Mouse (Mus musculus): ENCODE data around the gene Llgl2. TPM values are rescaled to one million over a fixed set of nuclear protein-coding genes. Genes with fewer than 3 reads are reported as not detected.

Llgl2 gene
- total RNA-seq, 2 experiments from 2014 or later = 0.34 to 5.4 TPM

GRCm38 (mm10) chr11:115899486-115900266 is 75.8 kb downstream of the Llgl2 start, which contains the start of gene Smim5:
Gene Smim5 (plus strand): TSS chr11:115899966.
- ATAC-seq (replicated peaks; ENCODE audit: low FRiP score, poor library complexity, severe bottlenecking) = peak; percentile 44

DNA sequence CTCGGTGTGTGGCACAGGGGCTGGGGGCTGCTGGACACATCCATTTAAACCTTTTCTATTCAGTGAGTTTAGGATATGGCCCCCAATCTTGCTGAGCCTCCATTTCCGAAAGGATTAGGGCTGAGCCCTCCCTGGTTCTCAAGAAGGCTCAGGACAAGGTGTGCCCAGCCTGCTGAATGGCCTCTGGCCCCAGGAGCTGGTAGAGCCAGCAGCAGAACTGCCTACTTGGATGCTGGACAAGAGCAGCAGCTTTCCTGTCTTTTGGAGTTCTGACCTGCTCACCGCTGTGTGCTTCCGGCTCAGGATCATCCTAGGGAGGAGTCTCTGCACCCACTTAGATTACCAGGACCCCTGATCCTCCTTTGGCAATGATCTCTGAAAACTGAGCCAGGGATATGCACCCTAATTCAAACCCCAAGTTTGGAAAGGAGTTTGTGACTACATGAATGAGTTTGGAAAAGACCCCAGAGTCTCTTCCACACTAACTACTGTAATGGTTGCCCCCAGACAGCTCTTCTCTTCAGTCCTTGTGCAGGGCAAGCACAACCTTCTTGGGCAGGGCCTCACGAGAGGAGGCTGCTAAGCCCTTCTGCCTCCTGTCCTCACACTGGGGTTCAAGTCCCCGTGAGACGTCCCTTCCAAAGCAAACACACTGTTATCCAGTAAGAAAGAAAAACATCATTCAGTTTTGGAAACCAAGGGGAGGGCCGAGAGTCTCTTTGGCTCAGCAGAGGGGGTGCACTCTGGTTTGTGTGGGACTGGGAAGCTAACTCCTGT is 76.9 kb downstream of the Llgl2 start:
- peak; percentile 1; the same call in 1 of the 2 replicates for ATAC-seq (replicated peaks; ENCODE audit: low FRiP score, poor library complexity, severe bottlenecking)

- ATAC-seq (replicated peaks; ENCODE audit: low FRiP score, poor library complexity, severe bottlenecking) = peak; percentile 31
Measured at GRCm38 (mm10) chr11:115901338-115902161, 77.7 kb downstream of the Llgl2 start.

- no peak for ATAC-seq (replicated peaks; ENCODE audit: low FRiP score, poor library complexity, severe bottlenecking)
Measured at GRCm38 (mm10) chr11:115902177-115902576, 78.3 kb downstream of the Llgl2 start.

DNA sequence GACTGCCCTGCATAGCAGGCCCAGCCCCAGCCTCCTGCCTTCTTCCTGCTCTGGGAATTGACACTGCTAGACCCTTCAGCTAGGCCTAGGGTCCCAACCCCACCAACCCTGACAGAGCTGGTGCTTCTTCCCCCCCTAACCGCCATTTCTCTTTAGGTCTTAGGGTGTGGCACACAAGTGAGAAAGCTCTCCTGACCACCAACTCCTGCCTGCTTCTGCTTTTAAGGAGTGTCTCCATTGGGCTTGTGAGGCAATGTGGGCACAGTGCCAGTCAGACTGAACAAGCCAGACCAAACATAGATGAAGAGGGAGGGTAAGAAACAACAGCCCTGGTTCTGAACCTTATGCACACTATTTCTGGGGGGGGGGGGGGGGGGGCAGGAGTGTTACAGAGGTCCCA is 79.0 kb downstream of the Llgl2 start:
- ATAC-seq (replicated peaks; ENCODE audit: low FRiP score, poor library complexity, severe bottlenecking) = no peak

DNA sequence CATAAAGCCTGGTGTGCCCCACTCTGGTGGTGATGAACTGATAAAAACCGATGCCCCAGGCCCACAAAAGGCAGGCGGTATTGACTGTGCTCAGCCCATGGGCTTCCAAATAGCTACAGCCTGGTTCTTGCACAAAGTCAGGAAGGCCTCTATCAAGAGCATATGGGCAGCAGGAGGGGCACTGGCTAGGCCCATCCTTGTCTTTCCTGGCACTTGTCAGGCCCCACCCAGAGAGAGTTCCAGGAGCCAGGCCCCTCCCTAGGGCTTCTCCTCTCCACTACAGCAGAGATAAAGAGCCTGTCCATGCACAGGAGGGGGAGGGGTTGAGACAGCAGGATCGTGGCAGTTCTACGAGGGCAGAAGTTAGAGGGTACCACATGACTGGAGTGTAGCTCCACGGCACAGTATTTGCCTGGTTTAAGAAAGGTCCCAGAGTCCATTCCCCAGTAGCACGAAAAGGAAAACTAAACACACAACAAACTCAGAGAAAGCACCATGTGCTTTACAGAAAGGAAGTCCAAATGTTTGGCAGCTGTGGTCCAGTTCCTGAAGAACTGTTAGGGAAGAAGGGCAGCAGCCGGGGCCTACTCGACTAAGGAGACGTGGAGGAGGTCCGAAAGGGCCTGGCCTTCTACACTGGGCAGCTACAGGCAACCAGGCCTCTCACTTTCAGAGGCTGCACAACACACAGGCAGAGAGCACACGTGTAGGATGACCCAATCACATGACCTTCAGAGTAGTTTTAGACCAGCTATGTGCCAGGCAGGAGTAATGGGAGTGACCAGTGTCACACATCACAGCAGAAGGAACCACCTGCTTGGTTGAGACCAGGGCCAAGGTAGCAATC is 79.8 kb downstream of the Llgl2 start:
- ATAC-seq (replicated peaks; ENCODE audit: low FRiP score, poor library complexity, severe bottlenecking) = peak; percentile 63

GRCm38 (mm10) chr11:115904231-115904955 is 80.5 kb downstream of the Llgl2 start:
- no peak for ATAC-seq (replicated peaks; ENCODE audit: low FRiP score, poor library complexity, severe bottlenecking)

Other genes starting within 250 kb of the Llgl2 start
- 4.8 and 14.2 TPM in 2 replicates for gene Mrps7, start 220.1 kb upstream of the Llgl2 start, total RNA-seq (2015; ENCODE audit: low replicate concordance)
- 6.4 and 13.0 TPM in 2 replicates for gene Mrps7, start 220.1 kb upstream of the Llgl2 start, total RNA-seq (2017; ENCODE audit: low replicate concordance)
- gene Gga3, start 220.0 kb upstream of the Llgl2 start, total RNA-seq (2015; ENCODE audit: low replicate concordance) = 7.9 and 12.3 TPM in 2 replicates
- gene Gga3, start 220.0 kb upstream of the Llgl2 start, total RNA-seq (2017; ENCODE audit: low replicate concordance) = 12.8 and 18.4 TPM in 2 replicates
- 13.0 and 26.1 TPM in 2 replicates for gene Mif4gd, start 211.1 kb upstream of the Llgl2 start, total RNA-seq (2015; ENCODE audit: low replicate concordance)
- gene Mif4gd, start 211.1 kb upstream of the Llgl2 start, total RNA-seq (2017; ENCODE audit: low replicate concordance) = 10.3 and 11.9 TPM in 2 replicates
- gene Slc25a19, start 195.8 kb upstream of the Llgl2 start, total RNA-seq (2015; ENCODE audit: low replicate concordance) = 1.7 and 5.0 TPM in 2 replicates
- 7.4 and 22.4 TPM in 2 replicates for gene Slc25a19, start 195.8 kb upstream of the Llgl2 start, total RNA-seq (2017; ENCODE audit: low replicate concordance)
- gene Grb2, start 115.5 kb upstream of the Llgl2 start, total RNA-seq (2015; ENCODE audit: low replicate concordance) = 27.4 and 34.4 TPM in 2 replicates
- gene Grb2, start 115.5 kb upstream of the Llgl2 start, total RNA-seq (2017; ENCODE audit: low replicate concordance) = 12.0 and 21.9 TPM in 2 replicates
- 5.6 and 8.5 TPM in 2 replicates for gene Tmem94, start 58.6 kb upstream of the Llgl2 start, total RNA-seq (2015; ENCODE audit: low replicate concordance)
- gene Tmem94, start 58.6 kb upstream of the Llgl2 start, total RNA-seq (2017; ENCODE audit: low replicate concordance) = 8.7 and 13.5 TPM in 2 replicates
- 4.0 and 4.8 TPM in 2 replicates for gene Caskin2, start 10.4 kb upstream of the Llgl2 start, total RNA-seq (2015; ENCODE audit: low replicate concordance)
- gene Caskin2, start 10.4 kb upstream of the Llgl2 start, total RNA-seq (2017; ENCODE audit: low replicate concordance) = 2.0 and 3.1 TPM in 2 replicates
- gene Tsen54, start 9.3 kb upstream of the Llgl2 start, total RNA-seq (2015; ENCODE audit: low replicate concordance) = 1.7 and 5.6 TPM in 2 replicates
- gene Tsen54, start 9.3 kb upstream of the Llgl2 start, total RNA-seq (2017; ENCODE audit: low replicate concordance) = 1.4 and 2.2 TPM in 2 replicates
- gene Myo15b, start 34.4 kb downstream of the Llgl2 start, total RNA-seq (2015; ENCODE audit: low replicate concordance) = not detected in 2 replicates
- not detected in 2 replicates for gene Myo15b, start 34.4 kb downstream of the Llgl2 start, total RNA-seq (2017; ENCODE audit: low replicate concordance)
- 14.2 and 17.9 TPM in 2 replicates for gene Smim5, start 75.9 kb downstream of the Llgl2 start, total RNA-seq (2015; ENCODE audit: low replicate concordance)
- gene Smim5, start 75.9 kb downstream of the Llgl2 start, total RNA-seq (2017; ENCODE audit: low replicate concordance) = 17.1 and 19.2 TPM in 2 replicates
- 7.5 and 7.9 TPM in 2 replicates for gene Smim6, start 88.0 kb downstream of the Llgl2 start, total RNA-seq (2015; ENCODE audit: low replicate concordance)
- 0.26 and 1.5 TPM in 2 replicates for gene Smim6, start 88.0 kb downstream of the Llgl2 start, total RNA-seq (2017; ENCODE audit: low replicate concordance)
- 3.6 and 6.3 TPM in 2 replicates for gene Sap30bp, start 109.2 kb downstream of the Llgl2 start, total RNA-seq (2015; ENCODE audit: low replicate concordance)
- 75.6 and 96.5 TPM in 2 replicates for gene Sap30bp, start 109.2 kb downstream of the Llgl2 start, total RNA-seq (2017; ENCODE audit: low replicate concordance)
- 6.3 and 8.3 TPM in 2 replicates for gene Recql5, start 109.4 kb downstream of the Llgl2 start, total RNA-seq (2015; ENCODE audit: low replicate concordance)
- 15.3 and 31.6 TPM in 2 replicates for gene Recql5, start 109.4 kb downstream of the Llgl2 start, total RNA-seq (2017; ENCODE audit: low replicate concordance)
- not detected in 2 replicates for gene Itgb4, start 150.7 kb downstream of the Llgl2 start, total RNA-seq (2015; ENCODE audit: low replicate concordance)
- gene Itgb4, start 150.7 kb downstream of the Llgl2 start, total RNA-seq (2017; ENCODE audit: low replicate concordance) = not detected in 2 replicates
- gene Galk1, start 188.7 kb downstream of the Llgl2 start, total RNA-seq (2015; ENCODE audit: low replicate concordance) = 1.5 and 4.8 TPM in 2 replicates
- gene Galk1, start 188.7 kb downstream of the Llgl2 start, total RNA-seq (2017; ENCODE audit: low replicate concordance) = 3.6 and 4.5 TPM in 2 replicates
- gene H3f3b, start 203.9 kb downstream of the Llgl2 start, total RNA-seq (2015; ENCODE audit: low replicate concordance) = 366 and 401 TPM in 2 replicates
- gene H3f3b, start 203.9 kb downstream of the Llgl2 start, total RNA-seq (2017; ENCODE audit: low replicate concordance) = 384 and 542 TPM in 2 replicates
- gene Unk, start 206.3 kb downstream of the Llgl2 start, total RNA-seq (2015; ENCODE audit: low replicate concordance) = 4.2 and 6.9 TPM in 2 replicates
- gene Unk, start 206.3 kb downstream of the Llgl2 start, total RNA-seq (2017; ENCODE audit: low replicate concordance) = 7.9 and 17.3 TPM in 2 replicates